Mouse (Mus musculus): ENCODE measurements around the gene Nosip.
"Not testable (repeated sequence)": the region's sequence is repeated elsewhere in the genome, so short reads cannot be mapped to it uniquely, and the experiment has no call there.

Gene Nosip

DNA sequence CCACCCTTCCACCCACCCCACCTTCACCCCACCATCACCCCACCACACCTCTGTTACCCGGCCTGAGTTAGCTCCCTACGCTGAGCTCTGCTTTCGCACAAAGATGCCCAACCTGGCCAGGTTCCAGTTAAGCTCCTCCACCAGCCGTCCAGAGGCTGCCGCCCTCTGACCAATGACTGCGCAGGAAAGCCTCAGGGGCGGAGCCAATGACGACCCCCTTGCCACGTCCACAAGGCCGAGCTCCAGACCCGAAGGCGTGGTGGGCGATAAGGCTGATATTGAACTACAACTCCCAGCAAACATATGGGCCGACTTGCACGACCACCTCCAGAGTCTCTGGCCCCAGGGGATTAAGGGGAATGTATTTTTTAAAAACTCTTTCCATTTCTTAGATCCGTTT, 29.8 kb downstream of the Nosip start, which contains the start of gene Rcn3:
Gene Rcn3 (minus strand): TSS at position 174 of the 400 bp plus-strand sequence.
- peak; percentile 95 to 96 for DNase-seq

DNA sequence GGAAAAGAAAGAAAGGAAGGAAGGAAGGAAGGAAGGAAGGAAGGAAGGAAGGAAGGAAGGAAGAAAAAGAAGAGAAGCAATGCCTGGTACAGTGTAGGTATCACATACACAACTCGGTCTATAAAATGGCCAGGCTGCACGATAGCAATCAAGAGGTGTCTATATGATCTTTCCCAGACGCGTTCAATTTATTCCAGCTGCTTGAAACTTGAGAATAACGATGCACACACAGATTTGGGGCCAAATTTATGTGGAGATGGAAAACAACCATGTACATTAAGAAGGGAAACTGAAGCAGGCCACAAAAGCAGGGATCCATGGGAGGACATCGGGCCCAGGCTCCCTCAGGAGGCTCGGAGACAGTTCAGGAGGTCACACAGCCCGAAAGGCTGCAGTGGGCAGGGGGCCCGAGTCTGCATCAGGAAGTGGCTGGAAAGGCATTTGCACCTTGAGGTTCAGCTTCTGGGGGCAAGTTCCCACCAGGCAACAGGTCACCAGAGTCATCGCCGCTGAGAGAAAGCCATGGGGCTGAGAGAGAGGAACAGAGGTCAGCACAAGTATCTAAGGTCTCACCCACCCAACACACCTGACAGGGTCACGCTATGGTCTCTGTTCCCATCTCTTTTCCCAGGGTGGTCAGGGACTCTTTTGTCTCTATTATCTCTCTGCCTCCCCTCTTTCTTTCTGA, 30.7 kb downstream of the Nosip start:
- no peak for DNase-seq

DNA sequence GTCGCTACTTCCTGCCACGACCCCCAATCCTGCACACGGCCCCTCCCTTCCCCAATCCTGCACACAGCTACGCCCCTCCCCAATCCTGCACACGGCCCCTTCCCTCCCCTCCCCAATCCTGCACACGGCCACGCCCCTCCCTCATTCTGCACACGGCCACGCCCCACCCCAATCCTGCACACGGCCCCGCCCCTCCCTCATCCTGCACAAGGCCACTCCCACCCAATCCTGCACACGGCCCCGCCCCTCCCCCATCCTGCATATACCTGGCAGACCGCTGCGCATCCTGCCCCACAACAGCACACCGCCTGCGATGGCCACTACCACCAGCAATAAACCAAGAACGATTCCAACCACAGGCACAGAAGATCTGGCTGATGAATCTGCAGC, 31.3 kb downstream of the Nosip start:
- no peak for DNase-seq

DNA sequence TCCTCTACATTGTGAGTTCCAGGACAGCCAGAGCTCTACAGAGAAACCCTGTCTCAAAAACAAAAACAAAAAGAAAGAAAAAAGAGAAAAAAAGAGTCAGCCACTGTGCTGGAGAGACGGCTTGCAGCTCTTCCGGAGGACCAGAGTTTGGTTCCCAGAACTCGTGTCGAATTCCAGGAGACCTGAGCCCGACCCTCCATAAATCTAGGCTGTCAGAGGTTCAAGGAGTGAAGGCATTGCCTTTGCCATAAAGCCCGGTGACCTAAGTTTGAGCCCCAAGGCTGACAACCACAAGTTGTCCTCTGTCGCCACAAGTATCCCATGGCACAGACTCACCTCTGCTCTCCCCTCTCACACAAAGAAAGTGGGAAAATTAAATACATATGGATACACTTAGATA, 31.9 kb downstream of the Nosip start:
- no peak for DNase-seq

DNA sequence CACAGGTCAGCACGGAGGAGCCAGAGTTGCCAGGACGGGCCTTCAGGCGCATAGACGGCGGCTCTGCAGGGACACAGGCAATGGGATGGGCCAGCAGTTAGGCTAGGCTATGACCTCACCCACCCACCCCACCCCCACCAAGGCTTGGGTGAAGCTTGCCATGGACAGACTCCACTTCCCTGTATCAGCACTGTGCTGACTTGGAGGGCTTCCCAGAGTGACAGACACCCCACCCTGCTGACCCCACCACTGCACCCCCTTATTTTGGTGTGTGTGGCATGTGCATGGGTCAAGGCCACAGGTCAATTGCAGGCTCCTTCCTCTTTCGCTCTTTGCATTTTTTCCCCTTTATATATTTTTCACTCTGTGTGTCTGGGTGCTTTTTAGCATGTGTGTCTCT, 33.1 kb downstream of the Nosip start:
- DNase-seq = no peak

DNA sequence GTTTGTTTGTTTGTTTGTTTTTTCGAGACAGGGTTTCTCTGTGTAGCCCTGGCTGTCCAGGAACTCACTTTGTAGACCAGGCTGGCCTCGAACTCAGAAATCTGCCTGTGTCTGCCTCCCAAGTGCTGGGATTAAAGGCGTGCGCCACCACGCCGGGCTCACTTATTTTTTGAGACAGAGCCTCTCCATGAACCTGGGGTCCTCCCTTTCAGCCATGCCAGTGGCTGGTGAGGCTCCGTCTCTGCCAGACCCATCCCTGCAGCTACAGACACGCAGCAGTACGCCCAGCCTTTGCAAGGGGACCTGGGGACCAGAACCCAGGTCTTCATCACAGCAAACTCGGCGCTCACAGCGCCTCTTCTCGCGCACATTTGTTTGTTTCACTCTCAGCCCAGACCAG, 33.7 kb downstream of the Nosip start:
- not testable (repeated sequence) for DNase-seq

DNA sequence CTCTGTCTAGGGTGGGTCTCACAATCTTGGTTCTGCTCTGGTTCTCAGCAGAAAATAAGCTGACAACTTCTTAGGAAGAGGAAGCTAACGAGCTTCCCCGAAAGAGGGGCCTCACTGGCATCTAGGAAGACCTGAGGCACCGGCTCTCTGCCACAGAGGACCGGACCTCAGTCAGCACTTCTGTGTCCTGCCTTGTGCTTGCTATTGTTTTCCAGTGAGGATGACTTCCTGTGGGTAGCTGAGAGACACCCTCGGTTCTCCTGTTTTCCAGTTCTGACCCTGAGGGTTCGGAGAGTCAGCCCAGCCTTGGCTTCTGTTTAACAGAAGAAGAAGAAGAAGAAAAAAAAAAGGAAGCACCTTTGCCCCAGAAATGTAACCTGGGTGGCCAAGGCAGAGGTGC, 35.2 kb downstream of the Nosip start:
- DNase-seq = no peak

DNA sequence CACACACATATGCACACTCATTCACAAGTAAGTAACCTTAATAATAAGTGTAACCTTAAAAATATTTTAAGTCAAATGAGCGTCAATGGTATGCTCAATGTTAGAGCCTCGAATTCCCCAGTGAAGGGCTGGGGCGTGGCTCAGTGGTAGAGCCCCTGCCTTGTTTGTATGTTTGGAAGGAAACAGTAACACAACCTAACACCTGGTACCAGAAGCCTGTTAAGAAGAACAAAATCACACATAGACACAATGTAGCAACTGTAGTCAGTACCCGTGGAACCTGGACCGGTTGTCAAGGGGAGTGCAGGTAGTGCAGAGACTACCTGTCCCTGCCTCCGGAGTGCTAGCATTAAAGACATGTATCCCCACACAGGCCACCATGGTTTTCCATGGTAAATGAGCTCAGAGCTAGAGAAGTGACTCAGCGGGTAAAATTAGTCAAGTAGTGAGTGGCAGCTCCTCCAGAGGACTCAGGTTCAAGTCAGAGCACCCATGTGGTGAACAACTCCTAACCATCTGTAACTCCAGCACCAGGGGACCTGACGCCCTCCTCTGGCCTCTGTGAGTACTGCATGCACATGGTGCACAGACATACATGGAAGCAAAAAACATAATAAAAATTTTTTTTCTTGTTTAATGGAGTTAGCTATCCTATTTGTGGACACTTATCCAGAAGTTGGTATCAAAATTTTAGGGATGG, 36.5 kb downstream of the Nosip start:
- DNase-seq = no peak

DNA sequence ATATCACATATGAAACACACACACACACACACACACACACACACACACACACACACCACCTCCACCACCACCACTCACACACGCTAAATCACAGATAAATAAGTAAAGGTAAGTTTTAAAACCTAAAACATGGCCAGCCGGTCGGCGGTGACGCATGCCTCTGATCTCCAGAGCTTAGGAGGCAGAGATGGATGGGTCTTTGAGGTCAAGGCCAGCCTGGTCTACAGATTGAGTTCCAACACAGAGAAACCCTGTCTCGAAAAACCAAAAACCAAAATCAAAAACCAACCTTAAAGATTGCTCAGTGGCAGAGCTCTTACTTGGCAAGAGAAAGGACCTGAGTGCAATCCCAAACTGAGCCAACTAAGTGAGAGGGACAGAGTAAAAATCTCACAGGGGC, 37.8 kb downstream of the Nosip start:
- DNase-seq = no peak

DNA sequence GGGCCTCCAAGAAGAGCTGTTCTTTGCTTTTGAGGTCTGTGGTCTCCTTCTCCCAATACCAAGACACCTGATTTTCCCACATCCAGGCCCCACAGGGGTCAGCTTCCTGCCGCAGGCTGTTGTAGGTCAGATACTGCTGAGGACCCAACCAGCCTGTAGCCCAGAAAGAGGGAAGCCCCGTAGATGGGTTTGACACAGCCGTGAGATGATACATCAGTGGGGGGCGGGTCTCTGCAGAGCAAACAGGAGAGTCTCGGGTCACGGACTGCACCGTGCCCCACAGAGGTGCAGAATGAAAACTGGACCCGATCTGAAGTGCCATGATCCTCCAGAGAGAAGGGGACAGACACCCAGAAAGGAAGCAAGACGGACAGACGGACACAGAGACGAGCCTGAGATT, 40.2 kb downstream of the Nosip start:
- DNase-seq = no peak

DNA sequence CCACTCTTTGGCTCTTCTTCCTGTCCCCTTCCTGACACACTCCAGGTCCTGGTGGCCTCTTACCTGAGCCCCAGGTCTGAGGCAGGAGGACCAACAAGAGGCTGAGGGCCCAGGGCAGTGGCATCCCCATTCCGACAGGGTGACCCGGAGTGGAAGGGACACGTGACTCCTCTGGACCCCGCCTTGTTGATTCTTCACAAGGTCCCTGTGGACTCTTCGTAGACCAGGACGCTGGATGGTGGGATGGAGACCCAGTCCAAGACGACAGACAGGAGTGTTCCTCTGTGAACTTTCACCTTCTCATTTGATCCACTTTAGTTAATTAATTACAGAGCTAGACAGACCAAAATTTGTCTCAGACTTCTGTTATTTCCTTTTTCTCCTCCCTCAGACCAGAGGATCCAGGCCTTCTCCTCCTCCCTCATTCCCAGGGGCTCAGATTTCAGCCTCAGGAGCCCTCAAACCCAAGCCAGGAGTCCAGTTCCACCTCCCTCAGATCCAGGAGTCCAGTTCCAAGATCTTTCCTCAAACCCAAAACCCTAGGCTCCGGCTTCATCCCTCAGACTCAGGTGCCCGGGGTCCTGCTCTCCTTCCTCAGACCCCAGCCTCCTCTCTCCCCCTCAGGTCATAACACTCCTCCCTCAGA, 40.8 kb downstream of the Nosip start:
- no peak for DNase-seq

DNA sequence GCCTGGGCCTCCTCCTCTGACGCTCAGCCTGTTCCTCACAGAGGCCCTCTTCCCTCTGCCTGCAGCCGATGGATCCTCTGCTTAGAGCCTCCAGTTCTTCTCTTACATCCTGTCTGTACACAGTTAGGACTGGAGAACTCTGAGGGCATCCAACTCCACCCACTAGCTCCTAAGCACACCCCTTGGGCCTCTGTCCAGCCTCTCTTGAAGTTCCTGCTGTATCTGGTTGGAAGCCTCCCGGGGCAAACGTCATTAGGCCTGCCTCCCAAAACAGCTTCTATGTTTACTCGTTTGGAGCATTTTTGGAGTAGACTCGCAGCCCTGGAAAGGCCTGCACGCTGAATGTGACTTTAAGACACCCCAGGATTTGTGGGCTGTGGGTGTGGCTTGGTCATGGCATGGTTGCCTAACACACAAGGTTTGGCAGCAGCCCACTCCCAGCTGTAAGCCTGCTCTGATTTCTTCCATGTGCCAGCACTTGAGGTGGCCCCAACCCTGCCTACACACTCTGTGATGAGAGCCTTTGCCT, 41.5 kb downstream of the Nosip start, which contains the start of gene Fcgrt:
Gene Fcgrt (minus strand): TSS at position 200 of the 529 bp plus-strand sequence.
- peak; percentile 82 for DNase-seq

DNA sequence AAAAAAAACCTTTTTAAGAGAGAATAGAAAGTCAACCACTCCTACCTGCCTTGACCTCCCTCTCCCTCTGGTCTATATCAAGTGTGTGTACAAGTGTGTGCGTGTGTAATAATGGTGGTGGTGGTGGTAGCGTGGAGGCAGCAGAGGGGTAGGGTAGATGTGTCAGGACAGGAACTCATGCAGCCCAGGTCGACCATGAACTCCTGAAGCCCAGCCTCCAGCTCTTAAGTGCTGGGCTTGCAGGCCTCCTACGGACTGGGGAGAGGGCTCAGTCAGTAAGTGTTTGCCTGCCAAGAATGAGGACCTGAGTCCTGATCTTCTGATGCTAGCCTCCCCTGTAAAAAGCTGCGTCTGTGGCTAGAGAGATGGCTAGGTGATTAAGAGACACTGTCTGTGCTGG, 42.7 kb downstream of the Nosip start:
- no peak for DNase-seq

DNA sequence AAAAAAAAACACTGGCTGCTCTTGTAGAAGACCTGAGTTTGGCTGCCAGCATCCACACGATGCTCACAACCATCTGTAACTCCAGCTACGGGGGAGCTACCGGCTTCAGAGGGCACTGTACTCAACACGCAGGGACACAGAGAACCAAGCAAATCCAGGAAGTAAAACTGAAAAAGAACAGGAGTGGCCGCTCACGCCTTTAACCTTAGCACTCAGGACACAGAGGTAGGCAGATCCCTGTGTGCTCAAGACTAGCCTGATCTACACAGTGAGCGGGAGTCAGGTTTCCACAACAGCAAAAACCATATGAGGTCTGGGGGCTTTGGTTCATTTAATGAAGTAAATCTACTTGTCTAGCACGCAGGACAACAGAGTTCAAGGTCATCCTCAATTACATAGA, 43.3 kb downstream of the Nosip start:
- no peak for DNase-seq

DNA sequence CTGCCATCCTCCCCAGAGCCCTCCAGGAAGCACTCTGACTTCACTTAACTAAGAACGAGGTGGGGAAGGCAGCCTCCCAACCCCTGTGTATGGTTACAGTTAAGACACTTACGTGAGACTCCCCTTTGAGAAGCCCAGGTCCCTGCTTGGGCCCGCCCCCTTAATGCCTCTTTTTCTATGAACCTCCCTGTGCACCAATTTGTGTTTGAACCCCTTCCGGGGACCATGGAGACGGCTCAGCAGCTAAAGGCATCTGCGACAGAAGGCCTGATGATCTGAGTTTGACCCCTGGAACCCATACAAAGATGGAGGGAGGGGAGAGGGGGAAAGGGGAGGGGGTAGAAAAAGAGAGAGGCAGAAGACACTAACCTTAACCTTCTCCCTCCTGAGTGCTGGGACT, 44.2 kb downstream of the Nosip start:
- DNase-seq = no peak

DNA sequence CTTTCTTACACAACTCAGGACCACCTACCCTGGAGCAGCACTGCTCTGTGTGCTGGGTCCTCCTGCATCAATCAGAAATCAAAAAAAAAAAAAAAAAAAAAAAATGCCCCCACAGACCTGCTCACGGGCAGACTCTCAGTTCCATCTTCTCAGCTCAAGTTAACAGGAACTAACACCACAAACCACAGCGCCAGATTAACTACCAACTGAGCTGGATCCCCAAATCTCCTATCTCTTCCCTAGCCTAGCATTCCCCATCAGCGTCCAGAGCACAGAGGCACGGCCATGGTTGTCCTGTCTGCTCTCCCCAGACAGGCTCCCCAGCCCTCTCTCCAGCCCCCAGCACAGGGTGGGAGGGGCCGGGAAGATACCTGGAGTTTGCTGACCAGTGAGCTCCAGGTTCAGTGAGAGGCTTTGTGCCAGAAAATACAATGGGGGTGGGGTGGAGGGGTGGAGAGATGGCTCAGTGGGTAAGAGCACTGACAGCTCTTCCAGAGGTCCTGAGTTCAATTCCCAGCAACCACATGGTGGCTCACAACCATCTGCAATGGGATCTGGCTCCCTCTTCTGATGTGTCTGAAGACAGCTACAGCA, 44.9 kb downstream of the Nosip start:
- DNase-seq = no peak

DNA sequence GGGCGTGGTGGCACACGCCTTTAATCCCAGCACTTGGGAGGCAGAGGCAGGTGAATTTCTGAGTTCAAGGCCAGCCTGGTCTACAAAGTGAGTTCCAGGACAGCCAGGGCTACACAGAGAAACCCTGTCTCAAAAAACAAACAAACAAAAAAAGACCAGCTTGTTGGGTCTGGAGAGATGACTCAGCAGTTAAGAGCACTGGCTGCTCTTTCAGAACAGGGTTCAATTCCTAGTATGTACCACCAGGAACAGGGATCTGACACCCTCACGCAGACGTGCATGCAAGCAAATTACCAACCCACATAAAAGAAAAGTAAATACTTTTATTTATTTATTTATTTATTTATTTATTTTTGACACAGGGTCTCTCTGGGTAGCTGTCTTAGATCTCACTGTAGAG, 47.9 kb downstream of the Nosip start:
- not testable (repeated sequence) for DNase-seq

DNA sequence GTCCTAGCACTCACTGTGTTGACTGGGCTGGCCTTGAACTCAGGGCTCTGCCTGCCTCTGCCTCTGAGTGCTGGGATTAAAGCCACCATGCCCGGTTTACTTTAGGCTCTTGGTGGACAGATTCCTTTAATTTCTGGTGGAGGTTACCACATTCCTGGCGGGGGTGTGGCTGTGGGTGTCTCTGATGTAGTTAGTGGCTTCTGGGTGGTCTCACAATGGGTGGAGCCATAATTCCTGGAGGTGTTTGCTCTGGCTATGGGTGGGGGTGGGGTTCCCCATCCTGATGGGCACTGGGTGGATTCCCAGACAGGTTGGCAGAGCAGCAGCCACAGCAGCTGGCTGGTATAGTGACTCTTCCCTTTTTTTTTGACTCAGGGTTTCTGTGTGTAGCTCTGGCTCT, 49.7 kb downstream of the Nosip start:
- DNase-seq = no peak

DNA sequence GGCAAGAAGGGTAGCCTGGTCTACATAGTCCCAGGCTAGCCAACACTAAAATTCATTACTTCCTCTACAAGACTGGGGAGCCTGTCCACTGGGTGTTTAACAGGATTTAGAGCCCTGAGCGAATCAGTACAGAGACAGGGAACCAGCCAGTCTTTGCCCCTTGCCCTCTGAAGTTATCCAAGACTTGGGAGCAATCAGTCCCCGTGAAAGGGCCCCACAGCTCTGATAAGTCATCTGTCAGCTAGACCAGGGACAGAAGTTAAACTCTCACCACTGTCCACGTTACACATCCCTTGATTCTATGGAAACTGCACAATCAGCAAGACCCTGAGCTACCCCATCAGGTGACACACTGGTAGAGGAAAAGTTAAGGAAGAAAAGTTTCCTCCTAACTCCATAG, 50.3 kb downstream of the Nosip start:
- no peak for DNase-seq

DNA sequence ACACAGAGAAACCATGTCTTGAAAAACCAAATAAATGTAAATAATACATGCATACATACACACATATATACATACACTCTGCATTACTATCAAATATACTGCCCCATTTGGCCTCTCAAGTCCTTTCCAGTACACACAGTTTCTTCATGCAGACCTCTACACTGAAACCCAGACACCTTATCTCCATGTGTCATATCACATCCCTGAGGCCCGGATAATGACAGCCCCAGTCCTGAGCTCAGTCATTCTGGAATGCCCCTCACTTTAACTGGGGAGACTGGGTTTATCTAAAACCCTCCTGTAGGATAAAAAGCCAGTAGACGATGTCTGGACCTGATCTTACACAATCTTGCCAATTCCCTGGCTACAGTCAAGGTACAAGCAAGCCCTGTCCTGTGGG, 51.2 kb downstream of the Nosip start:
- no peak for DNase-seq

DNA sequence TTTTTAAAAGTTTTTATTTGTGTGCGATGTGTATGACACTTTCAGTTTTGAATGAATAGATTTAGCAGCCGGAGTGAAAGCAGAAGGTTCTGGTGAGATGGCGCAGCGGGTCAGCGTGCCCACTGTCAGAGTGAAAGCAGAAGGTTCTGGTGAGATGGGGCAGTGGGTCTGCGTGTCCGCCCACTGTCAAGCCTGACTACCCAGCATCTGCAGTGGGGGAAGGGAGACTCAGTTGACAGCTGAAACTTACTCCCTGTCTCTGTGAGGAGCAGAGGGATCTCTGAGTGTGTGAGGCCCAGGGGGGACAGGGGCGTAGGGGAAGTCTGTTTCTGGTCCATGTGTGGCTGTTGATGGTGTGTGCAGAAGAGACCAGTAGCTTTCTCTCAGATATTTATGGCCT, 55.3 kb downstream of the Nosip start:
- DNase-seq = peak in 1 of 2 experiments; percentile 7

DNA sequence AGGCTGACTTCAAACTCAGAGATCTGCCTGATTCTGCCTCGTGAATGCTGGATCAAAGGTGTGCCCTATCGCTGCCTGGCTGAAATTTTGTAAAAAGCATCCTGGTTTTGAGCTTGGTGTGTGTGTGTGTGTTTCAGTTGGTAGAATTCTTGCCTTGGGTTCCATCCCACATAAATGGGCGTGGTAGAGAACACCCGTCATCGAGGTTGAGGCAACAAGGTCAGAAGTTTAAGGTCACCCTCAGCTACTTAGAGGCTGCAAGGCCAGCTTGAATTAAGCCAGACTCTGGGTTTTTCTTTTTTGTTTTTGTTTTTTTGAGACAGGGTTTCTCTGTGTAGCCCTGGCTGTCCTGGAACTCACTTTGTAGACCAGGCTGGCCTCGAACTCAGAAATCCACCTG, 56.1 kb downstream of the Nosip start:
- no peak for DNase-seq
